Mouse (Mus musculus) heart, embryonic 15.5 days (tissue): ENCODE measurements at regions not wholly inside any gene's neighbourhood (a gene's known extent, or its start where the extent isn't known, plus 50 kb on each side); places are given as distances from the start of the nearest gene placed in this dataset.

Source experiments
- ATAC-seq: fragments of 200-750 bp; cut with Nextera tagmentation; replicated peaks from 2 replicates; pipeline ENCODE4 v1.8.0; 2017; ENCODE audit warnings: low read depth, moderate TSS enrichment; ENCODE audit not compliant: insufficient number of reproducible peaks, insufficient read depth, low FRiP score
- H3K27ac ChIP-seq: fragments of 300-500 bp; sonication (generic); 2 replicates; pipeline ENCODE4 v1.5.1; 2015; ENCODE audit warnings: mild to moderate bottlenecking, inconsistent platforms
- H3K27me3 ChIP-seq: fragments of 300-500 bp; sonication (generic); 2 replicates; pipeline ENCODE4 v1.6.1; 2015; ENCODE audit warnings: inconsistent platforms
- H3K36me3 ChIP-seq: fragments of 300-500 bp; sonication (generic); 2 replicates; pipeline ENCODE4 v1.6.1; 2015; ENCODE audit warnings: mild to moderate bottlenecking, inconsistent platforms
- H3K4me1 ChIP-seq: fragments of 300-500 bp; sonication (generic); replicated peaks from 2 replicates; pipeline ENCODE4 v1.6.1; 2015; ENCODE audit warnings: inconsistent platforms
- H3K4me2 ChIP-seq: fragments of 300-500 bp; sonication (generic); 2 replicates; pipeline ENCODE4 v1.6.1; 2015; ENCODE audit warnings: inconsistent platforms, mild to moderate bottlenecking, moderate library complexity
- H3K4me3 ChIP-seq: fragments of 300-500 bp; sonication (generic); 2 replicates; pipeline ENCODE4 v1.5.1; 2015; ENCODE audit warnings: mild to moderate bottlenecking, inconsistent platforms
- H3K9ac ChIP-seq: fragments of 300-500 bp; sonication (generic); 2 replicates; pipeline ENCODE4 v1.6.1; 2015; ENCODE audit warnings: mild to moderate bottlenecking, inconsistent platforms
- H3K9me3 ChIP-seq: fragments of 300-500 bp; sonication (generic); replicated peaks from 2 replicates; pipeline ENCODE4 v1.6.1; 2016; ENCODE audit warnings: inconsistent platforms
- WGBS: fragments of 180-500 bp; shearing (Covaris S2); methylation state at CpG from one replicate; pipeline ENCODE4 v1.1.7; 2015; ENCODE audit warnings: mixed read lengths; 5-methylcytosine and 5-hydroxymethylcytosine counted together

- Histone ChIP-seq H3K4me2 (no peak overlapping the region), H3K4me1 (peaks cover 6% of the 10 kb centered on the region), H3K36me3 (no peaks in the 10 kb centered on the region), H3K27ac (no peak overlapping the region), H3K4me3 (no peak overlapping the region), H3K9me3 (no peaks in the 10 kb centered on the region), H3K27me3 (peaks cover 30% of the 10 kb centered on the region), H3K9ac (no peak overlapping the region)
- ATAC-seq, result no peak
- WGBS, result 70% methylated on average over 4 of the region's 4 CpGs
Measured at GRCm38 (mm10) chr4:88939397-88939796, 59.4 kb upstream of the Ifne start.

DNA sequence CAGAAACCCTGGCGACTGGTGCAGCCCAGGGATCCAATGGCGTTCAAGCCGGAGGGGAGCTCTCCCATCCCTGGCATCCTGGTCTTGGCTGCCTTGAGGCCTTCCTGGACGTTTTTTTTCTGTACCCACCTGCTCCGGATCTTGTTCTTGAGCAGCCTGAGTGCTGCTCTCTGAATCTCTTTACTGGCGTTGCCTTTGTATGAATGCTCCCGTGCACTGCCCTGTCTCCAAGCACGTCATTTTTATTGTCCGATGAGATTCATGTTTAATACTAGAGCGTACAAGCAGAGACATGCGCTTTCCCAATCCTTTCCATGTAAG is 58.7 kb upstream of the Ifne start:
- Histone ChIP-seq H3K36me3 (no peaks in the 10 kb centered on the region), H3K4me1 (peaks cover 6% of the 10 kb centered on the region), H3K9ac (peak overlapping the region; percentile 52), H3K27me3 (peaks cover 34% of the 10 kb centered on the region), H3K9me3 (no peaks in the 10 kb centered on the region), H3K4me3 (peak overlapping the region; percentile 75), H3K27ac (no peak overlapping the region), H3K4me2 (peak overlapping the region; percentile 98)
- ATAC-seq, result no peak
- WGBS, result 12% methylated on average over 11 of the region's 11 CpGs

DNA sequence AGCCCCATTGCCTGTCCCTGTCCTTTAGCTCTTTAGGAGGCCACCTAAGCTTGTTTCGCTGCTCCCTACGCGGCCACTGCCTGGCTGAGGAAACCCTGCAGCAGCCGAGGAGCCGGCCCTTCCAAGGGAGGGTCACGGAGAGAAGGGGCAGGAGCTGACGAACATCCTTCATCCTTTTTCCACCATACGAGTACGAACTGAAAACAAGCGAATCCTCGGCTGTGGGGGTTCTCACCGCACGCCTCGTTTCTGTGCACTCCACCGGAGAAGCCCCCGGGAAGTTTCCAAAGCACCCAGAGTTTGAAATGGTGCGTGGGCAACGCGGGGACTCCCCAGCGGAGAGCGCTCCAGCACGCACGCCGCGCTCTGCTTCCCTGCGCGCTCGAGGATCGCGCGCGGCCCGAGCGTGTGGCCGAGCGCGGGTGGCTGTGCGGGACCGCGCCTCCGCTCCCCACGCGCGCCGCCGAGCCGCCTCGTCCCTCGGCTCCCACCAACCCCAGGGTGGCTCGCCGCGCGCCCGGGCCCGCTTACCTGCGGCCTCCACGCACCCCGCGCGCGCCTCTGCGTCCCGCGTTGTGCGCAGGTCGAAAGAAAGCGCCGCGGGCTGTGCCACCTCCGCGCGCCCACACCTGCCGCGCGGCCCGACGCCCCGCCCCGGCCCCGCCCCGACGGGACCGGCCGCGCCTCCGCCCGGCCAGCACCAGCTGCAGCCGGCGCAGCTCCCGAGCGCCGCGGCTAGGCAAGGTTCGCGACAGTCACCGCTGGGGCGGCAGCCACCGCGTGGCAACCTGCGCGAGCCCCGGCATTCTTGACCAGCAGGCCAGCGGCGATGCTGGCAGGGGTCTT is 58.1 kb upstream of the Ifne start:
- H3K4me1 ChIP-seq, result peaks cover 6% of the 10 kb centered on the region
- H3K4me3 ChIP-seq, result peak overlapping the region; percentile 75
- peaks cover 34% of the 10 kb centered on the region for H3K27me3 ChIP-seq
- H3K9ac ChIP-seq, result peak overlapping the region; percentile 52
- under 1% methylated on average over 104 of the region's 104 CpGs for WGBS
- peak overlapping the region; percentile 98 for H3K4me2 ChIP-seq
- no peak overlapping the region for H3K27ac ChIP-seq
- no peaks in the 10 kb centered on the region for H3K9me3 ChIP-seq
- H3K36me3 ChIP-seq, result no peaks in the 10 kb centered on the region
- ATAC-seq, result peak; percentile 91

- Histone ChIP-seq H3K9ac (no peak overlapping the region), H3K9me3 (no peaks in the 10 kb centered on the region), H3K27me3 (peaks cover 34% of the 10 kb centered on the region), H3K27ac (no peak overlapping the region), H3K4me2 (no peak overlapping the region; the same call in 1 of the 2 replicates), H3K4me1 (peaks cover 6% of the 10 kb centered on the region), H3K36me3 (no peaks in the 10 kb centered on the region), H3K4me3 (peak overlapping the region; percentile 75; the same call in 1 of the 2 replicates)
- 72% methylated on average over 6 of the region's 6 CpGs for WGBS
- ATAC-seq, result no peak
Measured at GRCm38 (mm10) chr4:88936976-88937375, 57.0 kb upstream of the Ifne start.

GRCm38 (mm10) chr4:88935901-88936300 is 55.9 kb upstream of the Ifne start:
- Histone ChIP-seq H3K27ac (no peak overlapping the region), H3K27me3 (peaks cover 34% of the 10 kb centered on the region), H3K4me1 (peaks cover 6% of the 10 kb centered on the region), H3K9ac (no peak overlapping the region), H3K9me3 (no peaks in the 10 kb centered on the region), H3K4me3 (no peak overlapping the region), H3K4me2 (no peak overlapping the region), H3K36me3 (no peaks in the 10 kb centered on the region)
- ATAC-seq, result no peak
- WGBS, result 73% methylated on average over 2 of the region's 2 CpGs

GRCm38 (mm10) chr4:88935316-88935715 is 55.3 kb upstream of the Ifne start:
- Histone ChIP-seq H3K27ac (no peak overlapping the region), H3K9ac (no peak overlapping the region), H3K36me3 (no peaks in the 10 kb centered on the region), H3K9me3 (no peaks in the 10 kb centered on the region), H3K4me2 (no peak overlapping the region), H3K27me3 (peaks cover 34% of the 10 kb centered on the region), H3K4me1 (peaks cover 6% of the 10 kb centered on the region), H3K4me3 (no peak overlapping the region)
- WGBS, result 72% methylated on average over 7 of the region's 7 CpGs
- ATAC-seq, result no peak

GRCm38 (mm10) chr4:88934266-88935025 is 54.4 kb upstream of the Ifne start:
- no peak for ATAC-seq
- 76% methylated on average over 8 of the region's 8 CpGs for WGBS
- H3K27me3 ChIP-seq, result peaks cover 29% of the 10 kb centered on the region

GRCm38 (mm10) chr4:88931217-88931616 is 51.2 kb upstream of the Ifne start:
- no peak overlapping the region for H3K27ac ChIP-seq
- H3K36me3 ChIP-seq, result no peaks in the 10 kb centered on the region
- ATAC-seq, result no peak
- no peaks in the 10 kb centered on the region for H3K9me3 ChIP-seq
- no peak overlapping the region for H3K9ac ChIP-seq
- H3K4me3 ChIP-seq, result no peak overlapping the region
- peaks cover 13% of the 10 kb centered on the region for H3K27me3 ChIP-seq
- peaks cover 11% of the 10 kb centered on the region; the same call in 1 of the 2 replicates for H3K4me1 ChIP-seq
- H3K4me2 ChIP-seq, result no peak overlapping the region
- WGBS, result 75% methylated on average over 9 of the region's 9 CpGs

More at GRCm38 (mm10) chr4:88934266-88935025, 54.4 kb upstream of the Ifne start:
- Histone ChIP-seq H3K4me3 (no peak overlapping the region), H3K4me2 (no peak overlapping the region), H3K9ac (no peak overlapping the region), H3K4me1 (peaks cover 6% of the 10 kb centered on the region), H3K9me3 (no peaks in the 10 kb centered on the region), H3K27ac (no peak overlapping the region), H3K36me3 (no peaks in the 10 kb centered on the region)
